Mouse (Mus musculus): Measurements from ENCODE around the gene Gcnt2. TPM values are rescaled to one million over a fixed set of nuclear protein-coding genes. Genes with fewer than 3 reads are reported as not detected.
A peak's percentile ranks its signal among the peaks of the same experiment; 100 is the strongest.

Gene Gcnt2
- polyA plus RNA-seq (2012; ENCODE audit: insufficient read depth, insufficient read length, missing spikeins): 5.3 and 7.0 TPM in 2 replicates

- Histone ChIP-seq H3K4me1 (ENCODE audit: control insufficient read depth, insufficient read depth, insufficient read length, low read length) (no peaks in the 10 kb centered on the region), H3K4me3 (ENCODE audit: insufficient read depth, low read depth, low read length) (peak within 1 kb of the TSS; percentile 67), H3K27ac (replicated peaks; ENCODE audit: low read depth, low read length) (peak within 1 kb of the TSS; percentile 46)
Observed at GRCm38 (mm10) chr13:40859652-40860399, at the start of gene Gcnt2. Gcnt2 (plus strand) TSS chr13:40859754.

GRCm38 (mm10) chr13:40820617-40821016 is 38.9 kb upstream of the Gcnt2 start:
- Histone ChIP-seq H3K4me3 (ENCODE audit: insufficient read depth, low read depth, low read length) (no peak overlapping the region), H3K27ac (replicated peaks; ENCODE audit: low read depth, low read length) (no peak overlapping the region), H3K4me1 (ENCODE audit: control insufficient read depth, insufficient read depth, insufficient read length, low read length) (no peaks in the 10 kb centered on the region)

GRCm38 (mm10) chr13:40821911-40822310 is 37.6 kb upstream of the Gcnt2 start:
- no peak overlapping the region for H3K27ac ChIP-seq (replicated peaks; ENCODE audit: low read depth, low read length)
- H3K4me3 ChIP-seq (ENCODE audit: insufficient read depth, low read depth, low read length): no peak overlapping the region
- H3K4me1 ChIP-seq (ENCODE audit: control insufficient read depth, insufficient read depth, insufficient read length, low read length): no peaks in the 10 kb centered on the region

DNA sequence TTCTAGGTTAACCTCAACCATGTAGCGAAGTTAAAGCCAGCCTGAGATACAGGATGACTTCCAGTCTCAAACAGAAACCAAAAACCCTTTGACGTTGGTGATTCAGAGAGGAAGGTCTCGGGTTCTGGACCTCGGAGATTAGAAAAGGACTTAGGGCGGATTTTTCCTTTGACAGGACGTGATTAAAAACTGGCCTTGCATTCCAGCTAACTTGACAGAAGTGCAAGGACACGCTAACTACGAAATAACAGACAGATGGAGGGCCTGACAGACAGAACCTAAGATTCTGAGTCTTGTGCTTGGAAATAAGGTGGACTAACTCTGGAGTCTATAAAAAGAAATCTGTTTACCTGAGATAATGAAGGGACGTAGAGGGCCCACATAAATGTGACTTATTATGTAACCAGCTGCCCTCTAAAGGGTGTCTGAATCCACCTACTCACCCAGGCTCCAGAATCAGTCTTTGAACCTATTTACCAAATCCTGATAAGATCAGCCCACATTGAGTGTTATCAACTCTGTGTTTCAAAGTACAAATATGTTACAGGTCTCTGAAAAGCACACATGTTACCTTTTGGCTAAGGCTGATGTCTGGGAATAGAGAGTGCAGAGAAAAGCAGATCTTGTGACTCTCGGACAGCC is 18.3 kb upstream of the Gcnt2 start:
- H3K27ac ChIP-seq (replicated peaks; ENCODE audit: low read depth, low read length): no peak overlapping the region
- no peak overlapping the region for H3K4me3 ChIP-seq (ENCODE audit: insufficient read depth, low read depth, low read length)

DNA sequence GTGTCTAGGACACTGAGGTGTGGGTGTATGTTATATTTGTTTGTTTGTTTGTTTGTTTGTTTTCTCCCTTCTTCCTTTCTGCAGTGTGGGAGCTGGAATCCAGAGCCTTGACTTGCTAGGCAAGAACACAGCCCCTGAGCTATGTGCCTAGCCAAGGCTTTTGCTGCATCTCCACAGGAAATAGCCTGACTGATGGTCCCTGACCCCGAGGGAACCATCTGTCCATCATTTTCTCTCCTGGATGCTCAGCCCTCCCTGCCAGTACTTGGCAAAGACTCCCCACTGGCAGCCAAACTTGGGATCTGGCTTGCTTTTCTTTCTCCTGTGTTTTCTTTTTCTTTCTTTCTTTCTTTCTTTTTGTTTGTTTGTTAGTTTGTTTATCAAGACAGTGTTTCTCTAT is 17.4 kb upstream of the Gcnt2 start:
- no peak overlapping the region for H3K27ac ChIP-seq (replicated peaks; ENCODE audit: low read depth, low read length)

More for the DNA sequence above, 18.3 kb upstream of the Gcnt2 start:
- H3K4me1 ChIP-seq (ENCODE audit: control insufficient read depth, insufficient read depth, insufficient read length, low read length): no peaks in the 10 kb centered on the region

DNA sequence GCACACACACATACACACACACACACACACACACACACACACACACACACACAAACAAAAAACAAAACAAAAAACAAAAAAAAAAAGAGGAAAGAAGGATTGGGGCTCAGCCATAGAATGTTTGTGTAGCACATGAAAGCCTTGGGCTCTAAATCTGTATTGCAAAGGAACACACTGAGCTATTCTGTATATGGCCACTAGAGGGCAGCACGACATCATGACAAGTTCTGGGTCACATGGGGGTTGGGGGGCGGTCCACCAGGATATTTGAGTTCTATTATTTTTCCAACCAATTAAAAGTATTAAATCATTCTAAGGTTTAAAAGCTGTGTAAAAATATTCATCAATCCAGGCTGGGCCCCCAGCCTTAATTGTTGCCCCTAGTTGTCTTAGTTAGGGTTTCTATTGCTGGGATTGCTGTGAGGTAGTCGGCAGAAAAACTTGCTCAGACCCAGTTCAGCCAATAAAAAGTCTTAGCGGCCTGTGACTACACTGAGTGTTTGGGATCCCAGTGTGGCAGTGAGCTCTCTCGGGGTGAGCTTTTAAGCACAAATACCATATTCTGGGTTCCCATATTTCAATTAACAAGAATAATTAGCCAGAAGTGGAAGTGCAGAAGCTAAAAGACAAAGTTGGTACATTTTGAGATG is 16.0 kb upstream of the Gcnt2 start:
- H3K4me3 ChIP-seq (ENCODE audit: insufficient read depth, low read depth, low read length): no peak overlapping the region

More for the DNA sequence above, 17.4 kb upstream of the Gcnt2 start:
- Histone ChIP-seq H3K4me3 (ENCODE audit: insufficient read depth, low read depth, low read length) (no peak overlapping the region), H3K4me1 (ENCODE audit: control insufficient read depth, insufficient read depth, insufficient read length, low read length) (no peaks in the 10 kb centered on the region)

DNA sequence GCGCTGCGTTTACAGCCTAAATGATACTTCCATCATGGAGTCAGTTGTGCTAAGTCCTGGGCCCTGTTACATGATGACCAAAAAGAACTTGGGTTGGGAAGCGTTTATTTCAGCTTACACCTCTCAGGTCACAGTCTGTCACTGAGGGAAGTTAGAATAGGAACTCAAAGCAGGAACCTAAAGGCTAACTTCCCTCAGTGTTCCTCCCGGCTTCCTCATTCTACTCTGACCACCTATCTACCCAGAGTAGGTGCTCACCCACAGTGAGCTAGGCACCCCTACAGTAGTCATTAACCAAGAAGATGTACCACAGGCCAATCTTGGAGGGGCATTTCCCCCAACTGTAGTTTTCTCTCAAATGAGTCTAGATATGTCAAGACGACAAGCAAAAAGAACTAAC is 15.4 kb upstream of the Gcnt2 start:
- Histone ChIP-seq H3K4me1 (ENCODE audit: control insufficient read depth, insufficient read depth, insufficient read length, low read length) (no peaks in the 10 kb centered on the region), H3K4me3 (ENCODE audit: insufficient read depth, low read depth, low read length) (no peak overlapping the region), H3K27ac (replicated peaks; ENCODE audit: low read depth, low read length) (no peak overlapping the region)

More for the DNA sequence above, 16.0 kb upstream of the Gcnt2 start:
- Histone ChIP-seq H3K4me1 (ENCODE audit: control insufficient read depth, insufficient read depth, insufficient read length, low read length) (no peaks in the 10 kb centered on the region), H3K27ac (replicated peaks; ENCODE audit: low read depth, low read length) (no peak overlapping the region)

DNA sequence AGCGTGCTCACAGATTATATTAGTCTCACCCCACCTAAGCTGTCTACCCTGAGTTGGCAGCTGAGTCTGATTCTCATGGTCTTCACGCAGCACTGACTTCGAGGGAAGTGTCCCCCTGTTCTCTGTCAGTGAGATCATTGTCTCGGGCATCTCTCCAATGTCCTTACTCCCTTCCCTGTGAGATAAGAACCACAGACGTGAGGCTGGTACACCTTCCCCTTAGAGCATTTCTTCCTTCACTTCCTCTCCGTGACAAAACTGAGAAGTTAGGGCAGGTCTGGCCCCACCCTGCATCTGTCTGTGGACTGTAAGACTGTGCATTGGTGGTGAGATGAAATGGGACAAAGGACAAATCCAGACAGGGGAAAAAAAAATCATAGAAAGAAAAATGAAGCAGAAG is 13.6 kb upstream of the Gcnt2 start:
- Histone ChIP-seq H3K4me1 (ENCODE audit: control insufficient read depth, insufficient read depth, insufficient read length, low read length) (no peaks in the 10 kb centered on the region), H3K4me3 (ENCODE audit: insufficient read depth, low read depth, low read length) (no peak overlapping the region), H3K27ac (replicated peaks; ENCODE audit: low read depth, low read length) (no peak overlapping the region)

DNA sequence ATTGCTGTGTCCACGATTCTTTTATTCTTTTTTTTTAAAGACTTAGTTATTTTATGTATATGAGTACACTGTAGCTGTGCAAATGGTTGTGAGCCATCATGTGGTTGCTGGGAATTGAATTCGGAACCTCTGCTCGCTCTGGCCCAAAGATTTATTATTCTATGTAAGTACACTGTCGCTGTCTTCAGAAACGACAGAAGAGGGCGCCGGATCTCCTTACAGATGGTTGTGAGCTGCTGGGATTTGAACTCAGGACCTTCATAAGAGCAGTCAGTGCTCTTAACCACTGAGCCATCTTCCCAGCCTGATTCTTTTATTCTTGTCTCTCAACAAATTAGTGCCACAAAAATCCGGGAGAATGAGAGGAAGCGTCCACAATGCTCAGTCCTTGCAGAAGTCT is 13.2 kb upstream of the Gcnt2 start:
- no peak overlapping the region for H3K27ac ChIP-seq (replicated peaks; ENCODE audit: low read depth, low read length)
- H3K4me3 ChIP-seq (ENCODE audit: insufficient read depth, low read depth, low read length): no peak overlapping the region
- H3K4me1 ChIP-seq (ENCODE audit: control insufficient read depth, insufficient read depth, insufficient read length, low read length): no peaks in the 10 kb centered on the region

DNA sequence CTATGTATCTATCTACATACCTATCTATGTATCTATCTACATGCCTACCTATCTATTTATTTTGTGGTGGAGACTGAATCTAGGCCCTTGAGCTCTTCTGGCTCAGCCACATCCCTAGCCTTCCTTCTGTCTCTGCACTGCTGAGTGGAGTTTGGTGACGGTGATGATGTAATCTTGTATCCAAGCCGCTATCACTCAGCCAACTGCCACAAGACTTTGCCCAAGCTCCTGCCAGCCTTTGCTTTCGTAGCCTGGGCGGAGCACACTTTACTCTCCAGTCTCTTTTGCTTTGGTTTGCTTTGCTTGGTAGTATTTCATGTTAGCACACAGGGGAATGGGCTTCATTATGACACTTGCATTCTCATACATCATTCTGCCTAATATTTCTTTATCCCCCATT is 11.7 kb upstream of the Gcnt2 start:
- H3K4me1 ChIP-seq (ENCODE audit: control insufficient read depth, insufficient read depth, insufficient read length, low read length): no peaks in the 10 kb centered on the region
- H3K4me3 ChIP-seq (ENCODE audit: insufficient read depth, low read depth, low read length): no peak overlapping the region
- no peak overlapping the region for H3K27ac ChIP-seq (replicated peaks; ENCODE audit: low read depth, low read length)

DNA sequence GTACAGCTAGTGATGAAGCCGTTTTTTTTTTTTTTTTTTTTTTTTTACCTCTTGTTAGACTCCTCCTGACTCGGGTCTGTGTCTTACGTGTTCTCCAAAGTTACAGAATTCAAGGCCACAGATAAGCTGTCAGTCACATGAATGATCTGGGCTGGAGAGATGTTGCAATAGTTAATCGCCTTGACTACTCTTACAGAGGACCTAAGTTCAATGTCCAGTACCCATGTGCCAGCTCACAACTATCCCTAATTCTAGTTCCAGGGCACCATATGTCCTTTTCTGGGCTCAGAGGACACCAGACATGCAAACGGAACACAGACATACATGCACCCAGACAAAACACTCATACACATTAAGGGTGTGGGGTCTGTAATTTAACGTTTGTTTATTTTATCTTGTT is 8.9 kb upstream of the Gcnt2 start:
- no peak overlapping the region for H3K27ac ChIP-seq (replicated peaks; ENCODE audit: low read depth, low read length)
- H3K4me1 ChIP-seq (ENCODE audit: control insufficient read depth, insufficient read depth, insufficient read length, low read length): peaks cover 2% of the 10 kb centered on the region; the same call in 1 of the 2 replicates
- H3K4me3 ChIP-seq (ENCODE audit: insufficient read depth, low read depth, low read length): no peak overlapping the region

DNA sequence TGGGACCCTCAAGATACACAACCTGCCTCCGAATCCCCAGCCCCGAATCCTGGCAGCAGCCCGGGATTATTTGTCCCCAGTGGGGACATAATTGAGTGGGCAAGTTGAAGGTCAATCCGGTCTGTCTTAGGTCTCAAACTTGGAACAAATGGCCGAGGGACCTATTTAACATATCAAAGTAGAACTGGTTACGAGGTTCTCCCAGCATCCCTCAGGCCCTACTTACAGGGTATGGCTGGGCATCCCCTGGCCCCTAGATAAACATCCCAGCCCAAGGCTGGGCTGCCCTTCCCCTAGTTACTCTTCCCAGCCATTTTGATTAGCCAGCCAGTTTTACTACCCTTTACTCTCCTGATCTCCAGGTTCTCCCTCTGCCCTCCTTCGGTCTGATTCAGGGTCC is 8.3 kb upstream of the Gcnt2 start:
- H3K27ac ChIP-seq (replicated peaks; ENCODE audit: low read depth, low read length): no peak overlapping the region
- no peak overlapping the region for H3K4me3 ChIP-seq (ENCODE audit: insufficient read depth, low read depth, low read length)
- peaks cover 2% of the 10 kb centered on the region; the same call in 1 of the 2 replicates for H3K4me1 ChIP-seq (ENCODE audit: control insufficient read depth, insufficient read depth, insufficient read length, low read length)

DNA sequence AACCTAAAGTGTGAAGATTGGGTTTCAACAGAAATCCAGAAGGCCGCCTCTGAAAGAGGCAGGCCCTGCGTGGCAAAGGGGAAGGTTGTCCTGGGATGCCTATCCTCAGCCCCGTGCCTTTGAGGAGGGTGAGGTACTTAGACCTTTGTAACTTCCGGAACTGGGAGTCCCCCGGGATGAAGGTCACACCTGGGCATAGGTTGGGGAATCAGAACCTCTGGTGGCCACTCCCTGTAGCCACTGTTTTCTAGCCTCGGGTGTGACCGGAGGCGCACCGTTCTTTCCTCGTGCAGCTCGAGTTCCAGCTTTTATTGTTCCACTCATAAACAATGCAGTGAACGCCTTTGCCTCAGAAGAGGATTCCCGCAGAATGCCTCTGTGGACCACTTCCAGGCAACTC is 7.6 kb upstream of the Gcnt2 start:
- Histone ChIP-seq H3K27ac (replicated peaks; ENCODE audit: low read depth, low read length) (no peak overlapping the region), H3K4me1 (ENCODE audit: control insufficient read depth, insufficient read depth, insufficient read length, low read length) (peaks cover 2% of the 10 kb centered on the region; the same call in 1 of the 2 replicates)

GRCm38 (mm10) chr13:40852791-40853190 is 6.8 kb upstream of the Gcnt2 start:
- H3K27ac ChIP-seq (replicated peaks; ENCODE audit: low read depth, low read length): no peak overlapping the region

More for the DNA sequence above, 7.6 kb upstream of the Gcnt2 start:
- H3K4me3 ChIP-seq (ENCODE audit: insufficient read depth, low read depth, low read length): no peak overlapping the region

GRCm38 (mm10) chr13:40853842-40854241 is 5.7 kb upstream of the Gcnt2 start:
- Histone ChIP-seq H3K27ac (replicated peaks; ENCODE audit: low read depth, low read length) (peak overlapping the region; percentile 96), H3K4me3 (ENCODE audit: insufficient read depth, low read depth, low read length) (peak overlapping the region; percentile 73), H3K4me1 (ENCODE audit: control insufficient read depth, insufficient read depth, insufficient read length, low read length) (peaks cover 2% of the 10 kb centered on the region; the same call in 1 of the 2 replicates)

More at GRCm38 (mm10) chr13:40852791-40853190, 6.8 kb upstream of the Gcnt2 start:
- Histone ChIP-seq H3K4me1 (ENCODE audit: control insufficient read depth, insufficient read depth, insufficient read length, low read length) (peaks cover 2% of the 10 kb centered on the region; the same call in 1 of the 2 replicates), H3K4me3 (ENCODE audit: insufficient read depth, low read depth, low read length) (no peak overlapping the region)

Data from brown adipose tissue, adult 24 weeks (tissue).